Mouse (Mus musculus) macrophage (primary cell): Measurements from ENCODE around the gene Spocd1. TPM values are rescaled to one million over a fixed set of nuclear protein-coding genes. Genes with fewer than 3 reads are reported as not detected.

ENCODE experiments used
- H3K27ac ChIP-seq: fragments of 350-480 bp; formaldehyde crosslinking; 2 replicates; pipeline ENCODE4 v1.9.0; 2021
- H3K36me3 ChIP-seq: fragments of 350-480 bp; formaldehyde crosslinking; 2 replicates; pipeline ENCODE4 v1.9.0; 2021; ENCODE audit errors: inconsistent target
- H3K4me3 ChIP-seq: fragments of 350-480 bp; formaldehyde crosslinking; 2 replicates; pipeline ENCODE4 v1.9.0; 2021; ENCODE audit errors: inconsistent target
- H3K79me2 ChIP-seq: fragments of 350-480 bp; formaldehyde crosslinking; 2 replicates; pipeline ENCODE4 v1.9.0; 2021; ENCODE audit errors: inconsistent target
- WGBS: methylation state at CpG from one replicate; pipeline ENCODE4 v1.1.7; 2026; ENCODE audit warnings: inconsistent platforms; ENCODE audit not compliant: missing documents; 5-methylcytosine and 5-hydroxymethylcytosine counted together
- polyA plus RNA-seq: library from polyadenylated mRNA; stranded (reverse); fragments of 250-400 nt; gene quantifications from 3 replicates; pipeline ENCODE4 v1.2.4, GENCODE M21; 2018; ENCODE audit warnings: inconsistent platforms

The Spocd1 gene
- polyA plus RNA-seq, 1 experiment from 2014 or later, result not detected

GRCm38 (mm10) chr4:129928124-129928751, 811 bp upstream of the Spocd1 start:
- Histone ChIP-seq H3K27ac (no peak overlapping the region), H3K79me2 (no peaks in the 10 kb centered on the region), H3K4me3 (no peak overlapping the region), H3K36me3 (no peaks in the 10 kb centered on the region)
- 3% methylated on average over 19 of the region's 19 CpGs for WGBS

- H3K79me2 ChIP-seq, result no peaks in the 10 kb centered on the region
- WGBS, result 53% methylated on average over 14 of the region's 14 CpGs
- H3K27ac ChIP-seq, result no peak overlapping the region
- H3K4me3 ChIP-seq, result no peak overlapping the region
- H3K36me3 ChIP-seq, result no peaks in the 10 kb centered on the region
These were observed 4.6 kb downstream of the Spocd1 start for GRCm38 (mm10) chr4:129933696-129934095.

DNA sequence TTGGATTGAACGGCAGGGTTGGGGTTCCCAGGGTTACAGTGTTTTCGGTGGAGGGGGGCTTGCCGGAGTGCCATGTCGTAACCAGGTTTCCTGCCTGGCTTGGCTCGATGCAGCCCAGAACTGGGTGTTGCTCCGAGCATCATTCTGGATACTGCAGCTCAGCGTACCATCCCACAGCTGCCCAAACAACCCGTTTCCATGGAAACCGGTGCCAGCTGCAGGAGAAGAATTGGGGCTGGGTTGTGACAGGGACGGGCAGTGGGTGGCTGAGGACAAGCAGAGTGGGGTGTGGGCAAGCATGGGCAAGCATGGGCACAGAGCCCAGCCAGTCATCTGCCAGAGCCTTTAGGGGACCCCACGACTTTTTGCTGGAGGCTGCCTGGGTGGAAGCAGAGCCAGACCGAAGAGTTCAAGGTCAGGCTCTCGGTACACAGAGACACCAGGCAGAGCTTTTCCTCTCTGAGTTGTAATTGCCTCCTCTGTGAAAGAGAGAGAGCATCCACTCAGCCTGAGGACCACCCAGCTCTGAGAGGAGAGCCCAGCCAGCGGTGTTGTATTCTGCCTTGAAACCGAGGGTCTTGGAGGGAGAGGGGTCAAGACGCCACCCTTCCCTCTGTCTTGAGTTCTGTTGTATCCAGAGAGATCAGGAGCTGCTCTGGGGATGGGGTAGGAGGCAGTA, 5.3 kb downstream of the Spocd1 start:
- H3K79me2 ChIP-seq, result no peaks in the 10 kb centered on the region
- no peaks in the 10 kb centered on the region for H3K36me3 ChIP-seq
- 71% methylated on average over 16 of the region's 16 CpGs for WGBS

DNA sequence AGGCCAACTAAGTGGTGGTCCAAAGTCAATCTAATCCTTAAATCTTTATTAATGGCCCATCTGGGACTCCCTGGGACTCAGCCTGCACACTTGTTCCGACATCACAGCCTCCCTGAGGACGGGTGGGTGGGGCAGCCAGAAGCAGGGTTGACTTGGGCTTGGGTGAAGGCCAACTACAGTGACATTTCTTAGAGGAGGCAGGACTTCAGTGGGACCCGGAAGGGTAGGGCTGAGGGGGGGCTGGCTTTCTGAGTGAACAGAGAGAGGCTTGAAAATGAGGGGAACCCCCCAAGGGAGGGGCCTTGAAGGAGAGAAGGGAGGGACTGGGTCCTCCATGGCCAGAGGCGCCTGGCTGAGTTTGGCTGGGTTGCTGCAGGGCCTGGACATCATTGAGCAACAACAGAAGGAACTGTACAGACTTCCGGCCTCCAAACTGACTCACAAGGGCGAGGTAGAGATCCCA, 22.3 kb downstream of the Spocd1 start:
- 37% methylated on average over 6 of the region's 6 CpGs for WGBS

More for the DNA sequence above, 5.3 kb downstream of the Spocd1 start:
- Histone ChIP-seq H3K27ac (no peak overlapping the region), H3K4me3 (no peak overlapping the region)

DNA sequence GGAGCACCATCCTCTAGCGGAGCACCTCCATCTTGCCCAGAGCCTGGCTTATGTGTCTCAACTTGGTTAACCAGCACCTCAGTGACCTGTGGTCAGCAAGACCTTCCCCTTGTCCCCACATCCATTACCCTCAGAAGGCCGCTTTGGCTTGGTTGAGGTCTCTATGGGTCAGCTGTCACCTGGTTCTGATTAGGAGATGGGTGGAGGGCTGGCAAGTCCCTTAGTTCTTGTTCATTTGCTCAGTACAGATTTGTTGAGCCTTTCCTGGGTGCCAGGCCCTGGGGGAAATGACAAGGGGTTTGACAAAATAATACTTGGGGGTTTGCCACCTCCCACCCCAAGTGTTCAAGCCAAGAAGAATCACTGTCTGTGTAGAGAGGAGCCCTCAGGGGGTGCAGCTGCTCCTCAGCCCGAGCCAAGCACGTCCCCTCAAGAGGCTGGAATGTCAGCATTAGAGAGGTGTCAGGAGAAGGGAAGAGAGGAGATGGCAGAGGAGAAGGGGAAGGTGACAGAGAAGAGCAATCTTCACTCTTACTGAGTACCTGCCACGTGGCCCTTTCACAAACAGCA, 23.3 kb downstream of the Spocd1 start:
- WGBS, result 90% methylated on average over 4 of the region's 5 CpGs
- Histone ChIP-seq H3K4me3 (no peak overlapping the region), H3K27ac (no peak overlapping the region), H3K36me3 (no peaks in the 10 kb centered on the region), H3K79me2 (no peaks in the 10 kb centered on the region)

More for the DNA sequence above, 22.3 kb downstream of the Spocd1 start:
- Histone ChIP-seq H3K4me3 (no peak overlapping the region), H3K79me2 (no peaks in the 10 kb centered on the region), H3K36me3 (no peaks in the 10 kb centered on the region), H3K27ac (no peak overlapping the region)

GRCm38 (mm10) chr4:129954527-129954926, 25.5 kb downstream of the Spocd1 start:
- Histone ChIP-seq H3K27ac (no peak overlapping the region), H3K79me2 (no peaks in the 10 kb centered on the region), H3K36me3 (no peaks in the 10 kb centered on the region), H3K4me3 (no peak overlapping the region)
- 96% methylated on average over 2 of the region's 2 CpGs for WGBS

DNA sequence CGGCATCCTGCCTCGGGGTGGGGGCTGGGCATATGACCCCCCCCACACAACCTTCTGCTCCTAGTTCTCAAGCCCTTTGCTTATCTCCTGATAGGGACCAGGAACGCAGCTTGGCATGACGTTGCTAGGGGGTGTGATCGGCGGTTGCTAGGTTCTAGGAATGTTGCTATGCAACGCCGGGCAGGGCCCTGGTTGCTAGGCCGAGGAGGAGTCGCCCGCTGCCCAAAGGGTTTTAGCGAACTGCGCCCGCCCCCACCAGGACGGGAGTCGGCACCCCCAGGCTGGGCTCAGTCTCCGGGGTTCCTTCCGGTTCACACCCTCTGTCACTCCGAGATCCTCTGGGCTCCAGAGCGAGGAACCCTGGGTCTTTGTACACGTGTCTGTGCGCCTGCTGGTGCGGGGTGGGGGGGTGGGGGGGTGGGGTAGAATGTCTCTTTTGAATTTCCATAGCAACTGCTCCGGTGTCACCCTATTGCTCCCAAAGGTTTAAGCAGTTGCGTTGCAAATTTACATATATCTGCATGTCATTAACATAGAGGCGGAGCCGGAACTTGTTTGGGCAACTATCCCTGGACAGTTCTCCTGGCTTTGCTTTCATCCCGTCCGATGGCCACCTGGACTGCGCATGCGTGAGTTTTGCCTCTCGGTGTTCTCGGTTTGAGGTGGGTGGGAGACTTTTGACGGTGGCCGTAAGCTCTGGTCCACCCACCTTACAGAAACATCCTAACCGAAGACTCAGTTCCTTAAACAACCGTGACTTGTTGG, 31.3 kb downstream of the Spocd1 start:
- WGBS, result under 1% methylated on average over 32 of the region's 37 CpGs
- H3K79me2 ChIP-seq, result no peaks in the 10 kb centered on the region
- H3K27ac ChIP-seq, result no peak overlapping the region
- no peaks in the 10 kb centered on the region for H3K36me3 ChIP-seq
- peak overlapping the region; percentile 16; the same call in 1 of the 2 replicates for H3K4me3 ChIP-seq

DNA sequence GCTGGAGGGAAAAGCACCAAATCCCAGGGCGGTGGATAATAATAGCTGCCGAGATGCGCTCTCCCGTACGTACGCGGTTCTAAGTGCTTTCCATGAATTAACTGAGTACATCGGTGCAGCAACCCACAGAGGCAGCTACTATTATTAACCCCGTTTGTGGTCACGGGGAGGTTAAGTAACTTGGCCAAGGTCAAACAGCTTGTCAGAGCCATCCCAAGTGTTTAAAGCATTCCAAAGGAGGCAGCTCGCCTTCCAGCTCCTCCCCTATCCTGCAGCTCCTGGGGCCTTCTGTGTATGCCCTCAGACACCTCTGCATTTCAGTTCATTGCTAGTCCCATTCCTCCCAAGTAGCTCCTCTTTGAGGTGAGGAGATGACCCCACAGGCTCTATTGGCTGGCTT, 36.2 kb downstream of the Spocd1 start:
- Histone ChIP-seq H3K27ac (no peak overlapping the region), H3K4me3 (no peak overlapping the region), H3K36me3 (no peaks in the 10 kb centered on the region), H3K79me2 (no peaks in the 10 kb centered on the region)
- WGBS, result 76% methylated on average over 11 of the region's 11 CpGs

GRCm38 (mm10) chr4:129966201-129966600, 37.2 kb downstream of the Spocd1 start:
- no peak overlapping the region for H3K27ac ChIP-seq
- no peaks in the 10 kb centered on the region for H3K79me2 ChIP-seq
- no peak overlapping the region for H3K4me3 ChIP-seq
- 49% methylated on average over 10 of the region's 10 CpGs for WGBS
- H3K36me3 ChIP-seq, result no peaks in the 10 kb centered on the region

- Histone ChIP-seq H3K36me3 (no peaks in the 10 kb centered on the region), H3K79me2 (no peaks in the 10 kb centered on the region), H3K4me3 (no peak overlapping the region), H3K27ac (no peak overlapping the region)
- 61% methylated on average over 13 of the region's 13 CpGs for WGBS
These were observed 38.3 kb downstream of the Spocd1 start for GRCm38 (mm10) chr4:129967024-129968014.

GRCm38 (mm10) chr4:129970168-129970567, 41.1 kb downstream of the Spocd1 start:
- Histone ChIP-seq H3K4me3 (no peak overlapping the region), H3K79me2 (no peaks in the 10 kb centered on the region), H3K27ac (no peak overlapping the region), H3K36me3 (no peaks in the 10 kb centered on the region)
- 82% methylated on average over 8 of the region's 8 CpGs for WGBS

- Histone ChIP-seq H3K36me3 (no peaks in the 10 kb centered on the region), H3K79me2 (no peaks in the 10 kb centered on the region), H3K4me3 (no peak overlapping the region), H3K27ac (no peak overlapping the region)
- WGBS, result 82% methylated on average over 11 of the region's 11 CpGs
These were observed 41.8 kb downstream of the Spocd1 start for GRCm38 (mm10) chr4:129970861-129971260.

GRCm38 (mm10) chr4:129971989-129972388, 42.9 kb downstream of the Spocd1 start:
- no peak overlapping the region for H3K27ac ChIP-seq
- no peaks in the 10 kb centered on the region for H3K36me3 ChIP-seq
- WGBS, result 51% methylated on average over 7 of the region's 7 CpGs
- no peak overlapping the region for H3K4me3 ChIP-seq
- no peaks in the 10 kb centered on the region for H3K79me2 ChIP-seq

- Histone ChIP-seq H3K27ac (no peak overlapping the region), H3K36me3 (no peaks in the 10 kb centered on the region), H3K4me3 (no peak overlapping the region), H3K79me2 (no peaks in the 10 kb centered on the region)
- WGBS, result 80% methylated on average over 9 of the region's 9 CpGs
These were observed 45.2 kb downstream of the Spocd1 start for GRCm38 (mm10) chr4:129974285-129974684.
